Mouse (Mus musculus) embryo, embryonic 9.5 days (tissue): ENCODE measurements around the gene Tmie.
A peak's percentile ranks its signal among the peaks of the same experiment; 100 is the strongest.

Experiments
- DNase-seq: peaks from one replicate; pipeline ENCODE4 v3.0.0-alpha.2; 2017; ENCODE audit errors: extremely low spot score

Tmie gene

DNA sequence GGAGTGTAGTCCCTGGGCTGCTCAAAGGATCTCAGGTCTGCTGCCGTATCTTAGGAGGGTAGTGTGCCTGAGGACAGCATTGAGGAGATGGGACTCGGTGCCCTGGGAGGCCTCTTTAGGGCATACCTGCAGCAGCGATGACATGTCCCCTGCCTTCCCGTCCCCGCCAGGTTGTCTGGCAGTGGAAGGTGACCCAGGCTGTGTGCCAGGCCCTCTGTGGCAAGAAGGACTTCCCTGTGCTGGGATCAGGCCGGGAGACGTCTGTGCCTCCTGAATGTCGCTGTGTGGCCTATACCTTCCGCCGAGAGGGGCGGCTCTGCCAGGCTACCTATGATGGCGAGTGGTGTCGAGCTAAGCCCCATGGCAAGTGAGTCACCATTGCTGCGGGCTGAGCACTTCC is 9.0 kb upstream of the Tmie start:
- DNase-seq = no peak

DNA sequence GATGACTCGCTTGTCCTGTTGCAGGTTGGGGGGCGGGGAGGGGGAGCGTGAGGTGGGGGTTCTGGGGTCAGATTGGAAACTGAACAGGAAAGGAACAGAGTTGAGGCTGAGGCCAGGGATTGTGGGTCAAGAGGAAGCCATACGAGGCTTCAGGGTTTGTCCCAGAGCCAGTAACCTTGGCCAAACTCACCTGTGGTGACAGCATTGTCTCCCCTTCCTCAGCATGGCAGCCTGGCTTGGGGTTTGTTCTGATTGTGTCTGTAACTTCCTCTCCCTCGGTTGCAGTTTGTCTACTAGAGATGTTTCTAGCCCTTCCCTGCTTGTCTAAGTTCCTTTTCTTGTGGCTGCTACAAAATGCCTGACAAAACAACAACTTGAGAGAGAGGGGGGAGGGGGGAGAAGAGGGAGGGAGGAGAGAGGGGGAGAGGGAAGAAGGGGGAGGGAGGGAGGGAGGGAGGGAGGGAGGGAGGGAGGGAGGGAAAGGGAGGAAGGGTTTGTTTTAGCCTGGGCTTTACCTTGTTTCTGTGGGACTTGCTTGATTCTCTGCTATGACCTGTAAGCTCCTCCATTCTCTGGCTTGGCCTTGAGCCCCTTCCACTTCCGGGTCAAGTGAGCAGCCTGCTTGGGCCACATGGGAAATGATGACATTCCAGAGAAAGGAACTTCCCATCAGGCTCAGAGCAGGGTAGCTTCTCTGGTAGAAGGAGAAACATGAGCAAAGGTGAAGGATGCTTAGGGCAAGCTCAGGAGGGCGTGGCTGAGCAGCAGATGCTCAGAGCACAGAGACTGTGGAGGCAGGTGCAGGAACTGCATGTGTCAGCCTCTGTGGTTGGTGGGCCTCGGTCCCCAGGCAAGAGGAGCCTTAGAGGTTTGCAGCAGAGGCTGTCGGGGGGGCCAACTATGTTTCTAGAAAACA is 7.7 kb upstream of the Tmie start:
- no peak for DNase-seq

- no peak for DNase-seq
These were observed 2.0 kb upstream of the Tmie start for GRCm38 (mm10) chr9:110881953-110882352.

DNA sequence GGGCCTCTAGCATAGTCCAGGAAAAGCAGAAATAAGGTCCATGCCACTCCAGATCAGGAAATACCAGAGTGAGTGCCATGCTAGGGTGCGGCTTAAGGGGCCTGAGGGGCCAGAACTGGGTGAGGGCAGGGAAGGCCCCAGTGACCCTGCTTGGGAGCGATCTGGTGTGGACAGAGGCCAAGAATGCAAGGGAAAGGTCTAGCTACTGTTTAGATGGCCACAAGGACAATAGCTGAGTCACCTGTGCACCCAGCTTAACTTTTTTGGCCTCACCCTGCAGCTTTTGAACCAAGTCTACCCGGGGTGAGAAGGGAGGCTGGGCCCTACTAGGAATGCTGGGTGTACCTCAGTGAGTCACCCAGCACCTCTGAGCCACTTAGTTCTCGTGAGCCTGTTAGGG is 859 bp upstream of the Tmie start:
- no peak for DNase-seq

- DNase-seq = no peak
These were observed 557 bp downstream of the Tmie start, which contains the start of gene Als2cl for GRCm38 (mm10) chr9:110879191-110879920. Als2cl (plus strand) TSS chr9:110879870.

DNA sequence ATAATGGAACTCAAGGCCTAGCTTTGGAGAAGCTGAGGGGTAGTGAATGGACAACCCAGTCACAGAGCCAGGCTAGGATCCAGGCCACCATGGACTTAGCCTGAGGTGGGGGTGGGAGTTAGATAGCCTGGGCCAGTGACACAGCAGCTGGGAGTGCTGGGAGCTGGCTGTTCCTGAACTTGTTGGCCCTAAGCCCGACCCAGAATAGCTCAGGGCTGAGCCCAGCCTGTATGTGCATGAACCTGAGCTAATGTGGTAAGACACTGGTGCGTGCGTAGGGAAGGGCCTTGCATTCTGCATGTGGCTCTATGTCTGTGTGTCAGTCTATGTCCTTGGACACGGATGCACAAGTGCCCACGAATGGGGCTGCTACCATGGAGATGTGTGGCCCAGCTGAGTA is 2.0 kb downstream of the Tmie start:
- DNase-seq = no peak

DNA sequence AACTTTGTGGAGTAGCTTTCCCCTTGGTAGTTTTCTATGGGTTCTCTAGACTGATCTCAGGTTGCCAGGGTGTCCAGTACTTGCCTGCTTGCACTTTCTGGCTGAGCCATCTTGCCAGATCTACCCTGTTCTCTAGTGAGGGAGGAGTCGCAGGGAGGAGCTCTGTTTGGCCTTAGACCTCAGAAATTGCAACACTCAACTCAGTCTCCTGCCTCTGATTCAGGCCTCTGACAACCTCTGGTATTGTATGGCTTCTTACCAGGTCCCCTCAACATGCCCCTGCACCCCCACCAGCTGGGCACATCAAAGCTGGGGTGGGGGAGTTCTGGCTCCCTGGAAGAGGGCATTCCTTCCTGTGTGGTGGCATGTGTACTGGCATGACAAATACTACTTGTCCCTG is 2.6 kb downstream of the Tmie start:
- no peak for DNase-seq

DNA sequence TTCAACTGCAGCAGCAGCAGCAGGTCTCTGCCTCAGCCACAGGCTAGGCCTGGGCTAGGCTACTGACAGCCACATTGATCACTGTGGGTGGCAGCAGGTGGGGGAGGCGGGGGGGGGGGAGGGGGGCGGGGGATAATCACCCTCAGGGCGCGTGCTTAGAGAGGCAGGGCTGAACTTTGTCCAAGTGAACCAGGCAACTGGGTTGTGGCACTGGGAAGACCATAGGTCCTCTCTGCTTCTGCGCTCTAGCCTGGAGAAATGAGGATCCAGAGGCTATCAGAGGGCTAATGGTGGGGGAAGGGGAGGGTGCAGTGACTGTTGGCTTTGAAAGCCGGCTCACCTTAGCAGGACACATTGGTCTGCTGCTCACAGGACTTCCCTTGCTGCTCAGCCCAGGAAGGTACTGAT is 4.6 kb downstream of the Tmie start:
- peak; percentile 52 for DNase-seq

- DNase-seq = no peak
These were observed 5.2 kb downstream of the Tmie start for GRCm38 (mm10) chr9:110874660-110875191.

GRCm38 (mm10) chr9:110873681-110874659 is 5.9 kb downstream of the Tmie start:
- no peak for DNase-seq

- DNase-seq = peak; percentile 57
These were observed 8.9 kb downstream of the Tmie start for GRCm38 (mm10) chr9:110871030-110871429.

DNA sequence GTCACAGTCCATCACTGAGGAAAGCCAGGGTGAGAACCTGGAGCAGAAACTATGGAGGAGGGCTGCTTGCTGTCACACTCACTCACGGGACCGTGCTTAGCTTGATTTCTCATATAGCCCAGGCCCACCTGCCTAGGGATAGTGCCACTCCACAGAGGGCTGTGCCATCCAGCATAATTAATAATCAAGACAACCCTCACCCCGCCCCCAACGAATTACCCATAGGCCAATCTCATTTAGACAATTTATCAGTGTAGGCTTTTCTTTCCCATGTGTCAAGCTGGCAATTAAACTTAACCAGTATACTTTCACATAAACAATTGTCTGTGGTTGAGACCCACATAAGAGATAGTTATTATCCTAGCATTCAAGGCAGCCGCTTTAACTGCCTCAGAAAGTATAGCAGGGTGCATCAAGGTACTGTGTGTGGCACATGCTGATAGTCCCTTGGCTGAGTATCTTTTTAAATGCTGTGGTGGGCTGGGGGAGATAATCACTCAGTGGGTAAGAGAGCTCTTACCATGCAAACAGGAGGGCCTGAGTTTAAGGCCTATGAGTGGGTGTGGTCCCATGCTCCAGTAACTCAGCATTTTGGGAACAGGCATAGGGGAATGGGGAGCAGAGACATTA is 20.8 kb downstream of the Tmie start:
- no peak for DNase-seq

GRCm38 (mm10) chr9:110858523-110858922 is 21.4 kb downstream of the Tmie start:
- no peak for DNase-seq

- peak; percentile 41 for DNase-seq
These were observed 22.0 kb downstream of the Tmie start, which contains the start of gene Prss50 for GRCm38 (mm10) chr9:110857781-110858472. Prss50 (plus strand) TSS chr9:110857967.

- no peak for DNase-seq
These were observed 23.0 kb downstream of the Tmie start for GRCm38 (mm10) chr9:110856920-110857319.

DNA sequence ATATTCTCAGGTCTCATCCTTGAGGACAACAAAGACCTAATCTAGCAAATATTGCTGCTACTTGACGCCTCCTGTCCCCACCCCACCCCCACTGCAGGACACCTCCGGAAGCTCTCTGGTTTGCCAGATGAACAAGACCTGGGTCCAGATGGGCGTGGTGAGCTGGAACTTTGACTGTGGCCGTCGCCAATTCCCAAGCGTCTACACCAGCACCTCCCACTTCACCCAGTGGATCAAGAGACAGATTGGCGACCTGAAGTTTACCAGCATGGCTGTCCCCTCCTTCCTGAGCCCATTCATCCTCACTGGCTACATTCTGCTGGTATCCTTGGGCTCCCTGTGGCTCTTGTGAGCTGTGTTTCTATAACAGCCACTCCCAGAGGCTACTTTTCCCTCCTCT is 24.0 kb downstream of the Tmie start:
- DNase-seq = no peak

- no peak for DNase-seq
These were observed 30.8 kb downstream of the Tmie start for GRCm38 (mm10) chr9:110849162-110849561.

DNA sequence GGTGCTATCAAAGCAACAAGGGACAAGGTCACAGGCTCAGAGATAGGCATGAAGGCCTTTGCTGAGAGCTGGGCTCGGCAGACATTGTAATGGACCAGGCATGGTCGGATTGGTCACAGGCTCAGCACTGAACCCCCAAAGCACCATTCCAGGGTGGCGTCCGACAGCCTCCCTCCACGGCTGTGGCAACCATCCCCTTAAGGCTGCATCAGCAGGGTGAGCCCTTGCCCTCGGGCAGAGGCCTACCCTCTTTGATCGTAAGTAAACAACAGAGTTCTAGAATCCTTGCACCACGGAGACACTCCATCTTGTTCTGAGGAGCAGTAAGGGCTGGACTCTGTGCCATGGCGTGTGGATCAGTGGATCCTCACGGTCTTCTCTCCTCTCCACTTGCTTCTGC is 35.7 kb downstream of the Tmie start, which contains the start of gene Prss46:
TSS of gene Prss46 (plus strand) at position 301 of the 400 bp plus-strand sequence.
- no peak for DNase-seq

DNA sequence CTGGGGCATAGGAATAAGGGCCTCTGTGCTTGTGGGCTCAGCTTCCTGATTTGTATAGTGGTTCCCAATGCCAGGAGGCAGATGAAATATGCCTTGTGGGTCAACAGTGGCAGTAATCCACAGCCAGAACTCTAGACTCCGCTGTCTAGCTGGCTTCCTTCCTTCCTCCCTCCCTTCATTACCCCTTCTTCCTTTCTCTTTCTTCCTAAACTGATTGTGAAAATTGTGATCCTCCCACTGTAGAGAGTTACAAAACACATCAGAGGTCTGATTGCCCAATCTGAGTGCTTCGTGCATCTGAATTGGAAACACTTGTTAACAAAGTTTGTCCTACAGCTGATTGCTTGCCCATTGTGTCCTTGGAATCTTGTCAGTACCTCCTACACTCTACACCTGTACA is 38.5 kb downstream of the Tmie start:
- DNase-seq = no peak

DNA sequence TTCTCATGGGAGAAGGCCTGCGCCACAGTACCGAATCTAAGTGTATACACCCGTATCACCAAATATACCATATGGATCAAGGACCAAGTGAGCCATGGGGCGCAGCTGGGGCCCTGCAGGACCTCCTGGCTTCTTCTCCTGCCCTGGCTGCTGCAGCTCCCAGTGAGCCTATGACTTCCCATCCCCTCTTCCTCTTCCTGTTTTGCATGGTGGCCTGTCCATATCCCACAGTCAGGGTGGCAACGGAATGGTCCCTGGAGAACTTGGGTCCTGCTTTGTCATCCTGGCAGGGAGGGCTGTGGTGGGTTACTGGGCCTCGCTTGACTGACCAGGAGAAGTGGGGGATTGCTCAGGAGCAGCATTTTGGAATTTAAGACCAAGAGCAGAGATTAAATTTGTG is 39.0 kb downstream of the Tmie start:
- no peak for DNase-seq
